Mouse (Mus musculus): ENCODE measurements around the gene Magel2. TPM values are rescaled to one million over a fixed set of nuclear protein-coding genes. Genes with fewer than 3 reads are reported as not detected.

The Magel2 gene
- total RNA-seq, 2 experiments from 2014 or later, result not detected

- no peak for ATAC-seq (replicated peaks; ENCODE audit: poor library complexity)
Measured at GRCm38 (mm10) chr7:62420566-62420965, 43.8 kb downstream of the Magel2 start.

GRCm38 (mm10) chr7:62423210-62423609, 46.4 kb downstream of the Magel2 start:
- no peak for ATAC-seq (replicated peaks; ENCODE audit: poor library complexity)

- peak; percentile 69 for ATAC-seq (replicated peaks; ENCODE audit: poor library complexity)
Measured at GRCm38 (mm10) chr7:62428337-62428736, 51.5 kb downstream of the Magel2 start.

Other genes starting within 250 kb of the Magel2 start
- gene Ndn, start 30.4 kb upstream of the Magel2 start, total RNA-seq (2015), result 0.05 TPM in 1 of 2 replicates, not detected in the other
- gene Ndn, start 30.4 kb upstream of the Magel2 start, total RNA-seq (2017), result not detected in 2 replicates
- gene Mkrn3, start 43.1 kb downstream of the Magel2 start, total RNA-seq (2015), result 0.10 and 0.32 TPM in 2 replicates
- gene Mkrn3, start 43.1 kb downstream of the Magel2 start, total RNA-seq (2017), result 0.14 TPM in 1 of 2 replicates, not detected in the other
- gene Peg12, start 87.5 kb downstream of the Magel2 start, total RNA-seq (2015), result 0.94 and 1.1 TPM in 2 replicates
- gene Peg12, start 87.5 kb downstream of the Magel2 start, total RNA-seq (2017), result 2.2 and 2.5 TPM in 2 replicates